Mouse (Mus musculus) testis, postnatal 10 days (tissue): ENCODE measurements at regions not wholly inside any gene's neighbourhood (a gene's known extent, or its start where the extent isn't known, plus 50 kb on each side); places are given as distances from the start of the nearest gene placed in this dataset.

Experiments
- DNase-seq: peaks from one replicate; pipeline ENCODE4 v3.0.0; 2021; ENCODE audit warnings: low spot score

GRCm38 (mm10) chr16:30118876-30119275 is 54.7 kb downstream of the Hes1 start:
- no peak for DNase-seq

- DNase-seq: no peak
Observed at GRCm38 (mm10) chr16:30120330-30121265, 56.4 kb downstream of the Hes1 start.

- DNase-seq: no peak
Observed at GRCm38 (mm10) chr16:30121596-30121995, 57.4 kb downstream of the Hes1 start.

GRCm38 (mm10) chr16:30122211-30123070 is 58.3 kb downstream of the Hes1 start:
- no peak for DNase-seq

GRCm38 (mm10) chr16:30127015-30127414 is 62.8 kb downstream of the Hes1 start:
- no peak for DNase-seq

- DNase-seq: no peak
Observed at GRCm38 (mm10) chr16:30128787-30129186, 64.6 kb downstream of the Hes1 start.

GRCm38 (mm10) chr16:30129218-30130112 is 65.3 kb downstream of the Hes1 start:
- DNase-seq: no peak

- no peak for DNase-seq
Observed at GRCm38 (mm10) chr16:30130113-30130471, 65.9 kb downstream of the Hes1 start.

- DNase-seq: no peak
Observed at GRCm38 (mm10) chr16:30132086-30132485, 67.9 kb downstream of the Hes1 start.

- no peak for DNase-seq
Observed at GRCm38 (mm10) chr16:30134642-30135165, 70.5 kb downstream of the Hes1 start.

- DNase-seq: no peak
Observed at GRCm38 (mm10) chr16:30136849-30137248, 72.7 kb downstream of the Hes1 start.

- DNase-seq: no peak
Observed at GRCm38 (mm10) chr16:30137812-30138211, 73.6 kb downstream of the Hes1 start.

- no peak for DNase-seq
Observed at GRCm38 (mm10) chr16:30144818-30145464, 80.8 kb downstream of the Hes1 start.

- peak; percentile 51 for DNase-seq
Observed at GRCm38 (mm10) chr16:30145465-30146207, 81.5 kb downstream of the Hes1 start.

GRCm38 (mm10) chr16:30146208-30146525 is 82.0 kb downstream of the Hes1 start:
- DNase-seq: no peak

- DNase-seq: no peak
Observed at GRCm38 (mm10) chr16:30147296-30147695, 83.1 kb downstream of the Hes1 start.

GRCm38 (mm10) chr16:30151104-30151503 is 86.9 kb downstream of the Hes1 start:
- DNase-seq: no peak

- no peak for DNase-seq
Observed at GRCm38 (mm10) chr16:30155070-30155469, 90.9 kb downstream of the Hes1 start.

GRCm38 (mm10) chr16:30155486-30156246 is 91.5 kb downstream of the Hes1 start:
- DNase-seq: no peak

- no peak for DNase-seq
Observed at GRCm38 (mm10) chr16:30158184-30158583, 94.0 kb downstream of the Hes1 start.
